Mouse (Mus musculus) cerebellum, adult 9-11 months (tissue): Measurements from ENCODE around the gene Olfr1491.

Experiments
- DNase-seq: peaks from one replicate; pipeline ENCODE4 v3.0.0; 2022

Olfr1491 gene

GRCm38 (mm10) chr19:13696968-13697367 lies at the start of gene Olfr1491:
Gene Olfr1491, plus strand, starts transcription at chr19:13697268.
- no peak for DNase-seq

- DNase-seq: no peak
These were observed 46.3 kb upstream of the Olfr1491 start, which contains the start of gene Olfr1490 for GRCm38 (mm10) chr19:13650791-13651190. Gene Olfr1490, plus strand, starts transcription at chr19:13651091.

- no peak for DNase-seq
These were observed 25.9 kb downstream of the Olfr1491 start, which contains the start of gene Olfr1493-ps1 for GRCm38 (mm10) chr19:13722978-13723377. Gene Olfr1493-ps1, plus strand, starts transcription at chr19:13723278.

GRCm38 (mm10) chr19:13739428-13739827 lies 42.4 kb downstream of the Olfr1491 start, which contains the start of gene Olfr1494:
Gene Olfr1494, plus strand, starts transcription at chr19:13739728.
- no peak for DNase-seq

GRCm38 (mm10) chr19:13749366-13749765 lies 52.3 kb downstream of the Olfr1491 start:
- peak; percentile 60 for DNase-seq
